Mouse (Mus musculus): ENCODE measurements around the gene Tctex1d2. TPM values are rescaled to one million over a fixed set of nuclear protein-coding genes. Genes with fewer than 3 reads are reported as not detected.
A peak's percentile ranks its signal among the peaks of the same experiment; 100 is the strongest.

Tctex1d2 gene
- 0.05 TPM in 1 of 2 replicates, not detected in the other for polyA plus RNA-seq (2012)

GRCm38 (mm10) chr16:32419517-32420483, at the start of gene Tctex1d2:
Gene Tctex1d2 (plus strand): TSS chr16:32419702.
- TF ChIP-seq GATA1 (IDR thresholded peaks at IDR 0.05; ENCODE audit: low read length) (no peak), TAL1 (IDR thresholded peaks at IDR 0.05; ENCODE audit: low read length) (no peak)
- Histone ChIP-seq H3K4me1 (ENCODE audit: control insufficient read depth) (peaks cover 21% of the 10 kb centered on the region), H3K4me3 (replicated peaks) (peak within 1 kb of the TSS; percentile 75), H3K27me3 (ENCODE audit: control insufficient read depth) (no peaks in the 10 kb centered on the region), H3K36me3 (ENCODE audit: control insufficient read depth) (no peaks in the 10 kb centered on the region), H3K9me3 (ENCODE audit: control insufficient read depth, low read length) (no peaks in the 10 kb centered on the region)

GRCm38 (mm10) chr16:32371351-32371750, 48.2 kb upstream of the Tctex1d2 start:
- TF ChIP-seq TAL1 (IDR thresholded peaks at IDR 0.05; ENCODE audit: low read length) = no peak
- no peak for TF ChIP-seq GATA1 (IDR thresholded peaks at IDR 0.05; ENCODE audit: low read length)
- Histone ChIP-seq H3K9me3 (ENCODE audit: control insufficient read depth, low read length) (no peaks in the 10 kb centered on the region), H3K27me3 (ENCODE audit: control insufficient read depth) (no peaks in the 10 kb centered on the region), H3K4me1 (ENCODE audit: control insufficient read depth) (no peaks in the 10 kb centered on the region), H3K36me3 (ENCODE audit: control insufficient read depth) (peaks cover 77% of the 10 kb centered on the region), H3K4me3 (replicated peaks) (no peak overlapping the region)

DNA sequence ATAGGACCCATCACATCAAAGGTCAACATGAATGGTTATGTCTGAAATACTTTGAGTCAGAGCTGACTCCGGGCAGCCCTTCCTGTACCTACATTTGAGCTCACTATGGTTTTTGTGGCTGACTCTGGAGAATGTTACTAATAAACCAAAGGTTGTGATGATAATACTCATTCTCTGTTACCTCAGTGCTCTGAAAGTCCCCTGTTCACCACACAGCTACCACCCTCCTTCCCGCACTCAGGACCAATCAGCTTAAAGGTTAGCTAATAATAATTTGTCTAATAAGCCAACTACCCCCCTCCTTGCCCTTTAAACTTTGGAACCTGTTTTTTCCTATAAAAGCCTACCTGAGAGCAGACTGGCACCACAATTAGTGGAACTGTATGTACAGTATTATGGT, 39.9 kb upstream of the Tctex1d2 start:
- no peaks in the 10 kb centered on the region for H3K27me3 ChIP-seq (ENCODE audit: control insufficient read depth)
- no peak for TF ChIP-seq GATA1 (IDR thresholded peaks at IDR 0.05; ENCODE audit: low read length)
- no peak for TF ChIP-seq TAL1 (IDR thresholded peaks at IDR 0.05; ENCODE audit: low read length)
- H3K4me3 ChIP-seq (replicated peaks) = no peak overlapping the region
- no peaks in the 10 kb centered on the region for H3K9me3 ChIP-seq (ENCODE audit: control insufficient read depth, low read length)
- H3K4me1 ChIP-seq (ENCODE audit: control insufficient read depth) = no peaks in the 10 kb centered on the region
- peaks cover 92% of the 10 kb centered on the region for H3K36me3 ChIP-seq (ENCODE audit: control insufficient read depth)

DNA sequence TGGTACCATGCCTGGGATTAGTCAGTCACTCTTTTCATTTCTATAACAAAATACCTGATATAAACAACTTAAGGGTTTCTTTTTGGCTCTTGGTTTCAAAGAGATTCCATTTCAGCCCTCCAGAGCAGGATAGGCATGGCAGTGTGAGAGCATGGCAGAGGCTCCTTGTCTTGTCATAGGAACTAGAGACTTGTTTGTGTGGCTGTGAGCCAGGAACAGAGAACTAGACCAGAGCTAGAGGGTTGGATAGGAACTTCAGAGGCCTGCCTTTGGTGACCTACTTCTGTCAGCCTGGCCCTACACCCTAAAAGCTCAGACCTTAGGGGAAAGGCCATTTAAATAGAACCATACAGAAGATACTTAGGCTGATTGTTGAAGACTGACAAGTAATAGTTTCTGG, 36.6 kb upstream of the Tctex1d2 start:
- Histone ChIP-seq H3K36me3 (ENCODE audit: control insufficient read depth) (peaks cover 91% of the 10 kb centered on the region), H3K9me3 (ENCODE audit: control insufficient read depth, low read length) (no peaks in the 10 kb centered on the region), H3K4me3 (replicated peaks) (no peak overlapping the region), H3K4me1 (ENCODE audit: control insufficient read depth) (peaks cover 7% of the 10 kb centered on the region), H3K27me3 (ENCODE audit: control insufficient read depth) (no peaks in the 10 kb centered on the region)
- no peak for TF ChIP-seq TAL1 (IDR thresholded peaks at IDR 0.05; ENCODE audit: low read length)
- TF ChIP-seq GATA1 (IDR thresholded peaks at IDR 0.05; ENCODE audit: low read length) = no peak

GRCm38 (mm10) chr16:32384885-32385284, 34.6 kb upstream of the Tctex1d2 start:
- H3K36me3 ChIP-seq (ENCODE audit: control insufficient read depth) = peaks cover 84% of the 10 kb centered on the region
- no peaks in the 10 kb centered on the region for H3K27me3 ChIP-seq (ENCODE audit: control insufficient read depth)
- H3K4me1 ChIP-seq (ENCODE audit: control insufficient read depth) = peaks cover 14% of the 10 kb centered on the region

DNA sequence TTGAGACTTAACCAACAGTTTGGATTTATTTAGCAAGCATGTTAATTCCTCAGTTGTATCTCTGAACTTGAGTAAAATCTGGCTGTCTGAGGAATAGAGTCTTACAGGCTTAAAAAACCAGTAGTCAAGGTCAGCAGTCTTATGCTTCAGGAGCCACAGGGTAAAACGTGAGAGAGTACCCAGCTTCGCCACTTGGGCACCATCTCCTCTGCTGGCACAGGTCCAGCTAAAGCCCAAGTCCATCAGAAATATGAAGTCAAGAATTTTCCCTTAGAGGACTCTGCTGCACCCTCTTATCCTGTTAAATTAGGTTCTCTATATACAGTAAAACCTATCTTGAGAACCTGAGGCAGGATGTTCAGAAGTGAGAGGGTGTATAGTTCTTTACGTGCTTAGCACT, 32.7 kb upstream of the Tctex1d2 start:
- Histone ChIP-seq H3K4me1 (ENCODE audit: control insufficient read depth) (peaks cover 16% of the 10 kb centered on the region), H3K4me3 (replicated peaks) (no peak overlapping the region), H3K36me3 (ENCODE audit: control insufficient read depth) (peaks cover 85% of the 10 kb centered on the region), H3K9me3 (ENCODE audit: control insufficient read depth, low read length) (no peaks in the 10 kb centered on the region), H3K27me3 (ENCODE audit: control insufficient read depth) (no peaks in the 10 kb centered on the region)
- TF ChIP-seq GATA1 (IDR thresholded peaks at IDR 0.05; ENCODE audit: low read length) (no peak), TAL1 (IDR thresholded peaks at IDR 0.05; ENCODE audit: low read length) (no peak)

More at GRCm38 (mm10) chr16:32384885-32385284, 34.6 kb upstream of the Tctex1d2 start:
- no peak overlapping the region for H3K4me3 ChIP-seq (replicated peaks)
- no peak for TF ChIP-seq GATA1 (IDR thresholded peaks at IDR 0.05; ENCODE audit: low read length)
- TF ChIP-seq TAL1 (IDR thresholded peaks at IDR 0.05; ENCODE audit: low read length) = no peak
- H3K9me3 ChIP-seq (ENCODE audit: control insufficient read depth, low read length) = no peaks in the 10 kb centered on the region

GRCm38 (mm10) chr16:32389049-32389448, 30.5 kb upstream of the Tctex1d2 start:
- Histone ChIP-seq H3K4me1 (ENCODE audit: control insufficient read depth) (peaks cover 16% of the 10 kb centered on the region), H3K9me3 (ENCODE audit: control insufficient read depth, low read length) (no peaks in the 10 kb centered on the region), H3K4me3 (replicated peaks) (no peak overlapping the region), H3K36me3 (ENCODE audit: control insufficient read depth) (peaks cover 71% of the 10 kb centered on the region), H3K27me3 (ENCODE audit: control insufficient read depth) (no peaks in the 10 kb centered on the region)
- TF ChIP-seq GATA1 (IDR thresholded peaks at IDR 0.05; ENCODE audit: low read length) = no peak
- TF ChIP-seq TAL1 (IDR thresholded peaks at IDR 0.05; ENCODE audit: low read length) = no peak

DNA sequence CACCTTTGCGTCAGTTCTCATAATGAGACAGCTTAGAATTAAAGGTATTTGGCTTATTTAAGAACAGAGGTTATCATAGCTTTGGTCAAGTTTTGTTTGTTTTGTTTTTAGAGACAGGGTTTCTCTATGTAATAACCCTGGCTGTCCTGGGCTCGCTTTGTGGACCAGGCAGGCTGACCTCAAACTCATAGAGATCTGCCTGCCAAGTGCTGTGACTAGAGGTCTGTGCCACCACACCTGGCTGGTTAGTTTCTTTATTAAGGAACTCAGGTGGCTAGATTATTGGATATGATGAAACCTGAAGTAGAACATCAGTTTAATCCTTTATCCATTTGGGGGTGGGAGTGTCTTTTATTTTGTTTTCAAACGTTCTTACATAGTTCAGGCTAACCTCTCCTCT, 29.7 kb upstream of the Tctex1d2 start:
- Histone ChIP-seq H3K9me3 (ENCODE audit: control insufficient read depth, low read length) (no peaks in the 10 kb centered on the region), H3K4me3 (replicated peaks) (no peak overlapping the region), H3K36me3 (ENCODE audit: control insufficient read depth) (peaks cover 64% of the 10 kb centered on the region), H3K4me1 (ENCODE audit: control insufficient read depth) (peaks cover 14% of the 10 kb centered on the region), H3K27me3 (ENCODE audit: control insufficient read depth) (no peaks in the 10 kb centered on the region)
- TF ChIP-seq TAL1 (IDR thresholded peaks at IDR 0.05; ENCODE audit: low read length) (no peak), GATA1 (IDR thresholded peaks at IDR 0.05; ENCODE audit: low read length) (no peak)

DNA sequence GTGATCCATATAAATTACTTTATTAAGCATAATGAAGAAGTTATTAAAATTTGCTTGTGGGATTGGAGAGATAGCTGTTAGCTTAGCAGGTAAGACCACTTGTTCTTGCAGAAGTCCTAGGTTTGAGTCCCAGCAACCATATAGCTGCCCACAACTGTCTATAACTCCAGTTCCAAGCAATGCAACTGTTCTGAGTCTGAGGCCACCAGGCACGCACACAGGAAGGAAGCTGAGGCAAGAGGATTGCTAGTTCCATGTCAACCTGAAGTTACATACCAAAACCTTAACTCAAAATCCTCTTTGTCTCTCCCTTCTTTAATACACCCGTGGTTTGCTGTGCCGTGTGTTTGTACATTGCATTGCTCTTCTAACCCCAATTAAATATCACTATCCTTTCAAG, 28.6 kb upstream of the Tctex1d2 start:
- Histone ChIP-seq H3K4me1 (ENCODE audit: control insufficient read depth) (peaks cover 12% of the 10 kb centered on the region), H3K27me3 (ENCODE audit: control insufficient read depth) (no peaks in the 10 kb centered on the region), H3K4me3 (replicated peaks) (no peak overlapping the region), H3K9me3 (ENCODE audit: control insufficient read depth, low read length) (no peaks in the 10 kb centered on the region), H3K36me3 (ENCODE audit: control insufficient read depth) (peaks cover 53% of the 10 kb centered on the region)
- TF ChIP-seq GATA1 (IDR thresholded peaks at IDR 0.05; ENCODE audit: low read length) = no peak
- no peak for TF ChIP-seq TAL1 (IDR thresholded peaks at IDR 0.05; ENCODE audit: low read length)
